Mouse (Mus musculus): ENCODE measurements around the gene 4930544D05Rik. TPM values are rescaled to one million over a fixed set of nuclear protein-coding genes. Genes with fewer than 3 reads are reported as not detected.

Gene 4930544D05Rik
- polyA plus RNA-seq, 1 experiment from 2014 or later, result not detected

DNA sequence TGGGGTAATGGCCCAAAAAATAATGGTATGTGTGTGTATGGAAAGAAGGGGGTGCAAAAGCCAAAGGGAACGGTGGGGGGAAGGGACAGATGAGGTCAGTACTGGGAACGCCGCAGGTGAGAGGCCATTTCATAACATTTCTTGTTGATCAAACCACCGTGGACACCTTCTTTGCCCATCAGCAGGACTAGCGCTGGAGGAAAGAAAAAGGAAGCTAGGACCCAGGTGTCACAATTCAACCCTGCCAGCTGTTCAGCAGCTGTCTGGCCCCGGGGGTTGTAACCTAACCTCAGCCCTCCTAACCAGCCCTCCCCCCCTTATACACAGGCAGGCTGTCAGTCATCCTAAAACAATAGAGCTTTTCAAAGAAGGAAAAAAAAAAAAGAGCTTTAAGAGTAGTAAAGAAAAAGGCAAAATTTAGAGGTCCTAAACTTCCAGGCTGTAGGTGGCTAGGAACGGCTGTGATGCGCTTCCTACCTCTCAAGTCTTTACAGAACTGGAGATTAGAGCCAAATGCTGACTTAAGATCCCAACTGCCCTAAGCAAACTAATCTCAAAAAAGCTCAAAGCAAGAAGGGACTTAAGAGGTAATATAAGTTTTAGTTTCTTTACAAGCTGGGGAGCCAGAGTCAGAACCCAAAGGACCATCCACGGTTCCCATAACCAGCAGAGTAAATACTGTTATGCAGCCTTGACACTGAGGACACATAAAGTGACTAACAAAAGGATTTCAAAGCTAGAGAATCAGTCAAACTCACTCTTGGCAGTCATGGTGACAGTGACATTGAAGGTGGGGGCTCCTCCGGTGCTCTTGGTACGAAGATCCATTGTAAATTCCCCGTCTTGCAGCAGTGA, 36.6 kb downstream of the 4930544D05Rik start:
- Histone ChIP-seq H3K4me3 (ENCODE audit: inconsistent target) (peak overlapping the region; percentile 79), H3K36me3 (ENCODE audit: inconsistent target) (peaks cover 24% of the 10 kb centered on the region; the same call in 1 of the 2 replicates), H3K79me2 (ENCODE audit: inconsistent target) (peaks cover 68% of the 10 kb centered on the region), H3K27ac (peak overlapping the region; percentile 96)
- 24% methylated on average over 12 of the region's 12 CpGs for WGBS (ENCODE audit: missing documents)

DNA sequence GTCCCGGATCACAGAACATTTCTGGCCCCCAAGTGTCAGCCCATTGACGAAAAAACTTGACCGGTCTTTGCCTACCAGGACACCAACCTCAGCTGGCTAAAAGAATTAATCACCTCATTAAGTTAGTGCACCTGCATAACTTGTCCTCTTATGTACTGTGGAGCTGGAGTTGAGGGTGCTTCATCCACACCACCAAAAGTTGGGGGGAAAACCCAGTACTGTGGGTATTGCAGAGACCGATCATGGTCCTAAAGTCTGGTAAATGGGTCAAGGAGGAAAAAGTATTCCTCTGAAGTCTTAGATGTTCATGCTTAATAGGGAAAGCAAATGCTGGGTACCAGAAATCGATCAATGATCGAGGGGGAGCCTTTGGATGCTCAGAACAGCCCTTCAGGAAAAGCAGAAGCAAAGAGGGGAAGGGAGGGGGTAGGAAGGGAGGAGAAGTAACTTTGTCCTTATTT, 37.3 kb downstream of the 4930544D05Rik start:
- 14% methylated on average over 6 of the region's 6 CpGs for WGBS (ENCODE audit: missing documents)
- Histone ChIP-seq H3K79me2 (ENCODE audit: inconsistent target) (peaks cover 63% of the 10 kb centered on the region), H3K4me3 (ENCODE audit: inconsistent target) (peak overlapping the region; percentile 79), H3K36me3 (ENCODE audit: inconsistent target) (peaks cover 24% of the 10 kb centered on the region; the same call in 1 of the 2 replicates), H3K27ac (peak overlapping the region; percentile 96)

DNA sequence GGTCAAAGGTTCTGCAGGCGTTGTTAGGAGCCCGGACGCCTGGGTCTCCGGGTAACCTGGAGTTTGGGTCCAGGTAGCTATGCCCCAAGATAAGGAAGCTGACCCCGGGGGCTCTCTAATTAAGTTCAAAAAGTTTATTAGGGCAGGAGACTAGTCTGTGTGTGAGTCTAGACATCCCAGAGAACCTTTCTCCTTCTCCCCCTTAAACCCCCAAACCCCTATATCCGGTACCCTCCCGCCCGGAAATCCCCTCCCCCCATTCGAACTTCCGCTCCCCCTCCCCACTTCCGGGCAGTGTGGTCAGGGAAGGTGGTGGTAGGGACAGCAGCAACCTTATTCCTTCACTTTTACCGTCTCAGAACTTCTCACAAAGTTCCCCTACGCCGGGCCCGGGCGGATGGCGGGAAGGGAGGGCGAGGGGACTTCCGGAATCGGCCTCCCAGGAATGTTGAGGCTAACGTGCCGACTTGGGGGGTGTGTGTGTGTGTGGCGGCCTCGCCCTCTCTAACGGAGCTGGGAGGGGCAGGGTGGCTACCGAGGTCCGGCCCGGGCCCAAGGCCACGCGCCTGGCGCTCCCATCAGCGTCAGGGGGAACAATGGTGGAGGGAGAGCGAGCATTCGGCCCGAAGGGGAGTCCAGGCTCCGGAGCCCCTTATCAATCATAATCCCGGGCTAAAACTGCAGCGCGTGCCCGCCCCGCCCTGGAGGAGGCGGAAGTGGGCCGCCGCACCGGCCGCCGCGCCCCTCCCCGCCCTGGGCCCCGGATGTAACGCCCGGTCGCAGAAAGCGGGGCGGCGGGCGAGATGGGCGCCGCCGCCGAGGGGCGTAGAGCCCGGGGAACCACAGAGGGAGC, 37.9 kb downstream of the 4930544D05Rik start:
- Histone ChIP-seq H3K79me2 (ENCODE audit: inconsistent target) (peaks cover 56% of the 10 kb centered on the region), H3K27ac (peak overlapping the region; percentile 96), H3K4me3 (ENCODE audit: inconsistent target) (peak overlapping the region; percentile 79), H3K36me3 (ENCODE audit: inconsistent target) (peaks cover 24% of the 10 kb centered on the region; the same call in 1 of the 2 replicates)
- WGBS (ENCODE audit: missing documents), result under 1% methylated on average over 51 of the region's 63 CpGs

DNA sequence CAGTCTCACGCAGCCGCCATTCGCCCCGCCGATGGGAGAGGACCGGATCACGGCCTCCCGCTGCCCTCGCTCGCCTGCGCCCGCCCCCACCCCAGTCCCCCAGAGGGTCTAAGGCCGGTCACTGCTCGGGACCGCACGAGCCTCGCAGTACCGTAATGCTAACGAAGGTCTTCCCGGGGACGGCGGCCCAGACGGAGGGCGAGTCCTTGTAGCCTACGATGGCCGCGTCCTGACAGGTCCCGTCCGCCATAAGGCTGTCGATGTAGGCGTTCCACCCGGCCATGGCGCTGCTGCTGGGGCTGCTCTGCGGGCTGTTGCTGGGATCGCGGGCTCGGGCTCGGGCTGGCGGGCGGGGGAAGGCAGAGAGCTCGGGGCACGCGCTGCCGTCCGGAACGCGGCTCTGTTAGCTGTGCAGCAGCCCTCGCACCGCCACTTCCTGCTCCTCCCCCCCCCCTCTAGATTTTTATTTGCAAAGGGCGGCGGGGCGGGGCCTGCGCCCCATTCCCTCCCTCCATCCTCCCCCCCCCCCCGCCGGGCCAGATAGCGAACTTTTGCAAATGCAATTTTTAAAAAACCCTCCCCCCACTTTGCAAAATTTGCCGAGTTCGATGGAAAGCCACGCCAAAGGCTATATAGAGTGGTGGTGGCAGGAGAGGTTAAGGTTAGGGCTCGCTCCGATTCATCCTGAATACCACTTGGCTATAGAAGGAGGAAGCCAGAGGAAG, 38.7 kb downstream of the 4930544D05Rik start, which contains the start of gene Pfn1:
TSS of gene Pfn1 (minus strand) at position 447 of the 725 bp plus-strand sequence.
- peaks cover 48% of the 10 kb centered on the region for H3K79me2 ChIP-seq (ENCODE audit: inconsistent target)
- under 1% methylated on average over 57 of the region's 61 CpGs for WGBS (ENCODE audit: missing documents)
- peaks cover 19% of the 10 kb centered on the region; the same call in 1 of the 2 replicates for H3K36me3 ChIP-seq (ENCODE audit: inconsistent target)
- H3K4me3 ChIP-seq (ENCODE audit: inconsistent target), result peak within 1 kb of the TSS; percentile 79
- H3K27ac ChIP-seq, result peak within 1 kb of the TSS; percentile 96

DNA sequence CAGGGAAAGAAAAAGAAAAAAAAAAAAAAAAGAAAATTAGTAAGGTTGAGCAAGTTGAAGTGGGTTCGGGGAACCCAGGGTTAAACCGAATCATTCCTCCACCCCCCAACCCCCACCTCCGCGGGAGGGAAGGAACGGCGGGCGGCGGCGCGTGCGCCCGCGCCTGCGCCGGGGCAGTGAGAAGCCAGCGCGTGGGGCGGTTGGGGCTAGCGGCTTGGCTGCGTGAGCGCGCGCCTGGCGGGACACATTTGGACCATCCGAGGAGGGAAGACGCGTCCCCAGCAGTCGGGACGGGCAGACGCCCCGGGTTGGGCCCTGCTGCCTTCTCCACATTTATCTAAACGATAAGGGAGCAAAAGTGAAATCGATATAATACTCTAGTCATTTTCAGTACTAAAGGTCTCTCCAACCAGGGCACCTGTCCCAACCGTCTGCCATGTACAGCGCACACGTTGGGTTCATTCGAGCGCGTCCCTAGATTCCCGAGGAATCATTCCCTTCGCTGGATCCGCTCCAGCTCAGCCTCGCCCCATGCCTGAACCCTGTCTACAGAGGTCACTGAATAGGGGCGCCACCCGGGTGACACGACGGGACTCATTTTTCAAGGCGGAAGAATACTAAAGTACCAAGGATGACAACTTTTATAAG, 39.4 kb downstream of the 4930544D05Rik start:
- Histone ChIP-seq H3K36me3 (ENCODE audit: inconsistent target) (peaks cover 12% of the 10 kb centered on the region; the same call in 1 of the 2 replicates), H3K79me2 (ENCODE audit: inconsistent target) (peaks cover 41% of the 10 kb centered on the region), H3K4me3 (ENCODE audit: inconsistent target) (peak overlapping the region; percentile 79), H3K27ac (peak overlapping the region; percentile 96)
- under 1% methylated on average over 45 of the region's 48 CpGs for WGBS (ENCODE audit: missing documents)

DNA sequence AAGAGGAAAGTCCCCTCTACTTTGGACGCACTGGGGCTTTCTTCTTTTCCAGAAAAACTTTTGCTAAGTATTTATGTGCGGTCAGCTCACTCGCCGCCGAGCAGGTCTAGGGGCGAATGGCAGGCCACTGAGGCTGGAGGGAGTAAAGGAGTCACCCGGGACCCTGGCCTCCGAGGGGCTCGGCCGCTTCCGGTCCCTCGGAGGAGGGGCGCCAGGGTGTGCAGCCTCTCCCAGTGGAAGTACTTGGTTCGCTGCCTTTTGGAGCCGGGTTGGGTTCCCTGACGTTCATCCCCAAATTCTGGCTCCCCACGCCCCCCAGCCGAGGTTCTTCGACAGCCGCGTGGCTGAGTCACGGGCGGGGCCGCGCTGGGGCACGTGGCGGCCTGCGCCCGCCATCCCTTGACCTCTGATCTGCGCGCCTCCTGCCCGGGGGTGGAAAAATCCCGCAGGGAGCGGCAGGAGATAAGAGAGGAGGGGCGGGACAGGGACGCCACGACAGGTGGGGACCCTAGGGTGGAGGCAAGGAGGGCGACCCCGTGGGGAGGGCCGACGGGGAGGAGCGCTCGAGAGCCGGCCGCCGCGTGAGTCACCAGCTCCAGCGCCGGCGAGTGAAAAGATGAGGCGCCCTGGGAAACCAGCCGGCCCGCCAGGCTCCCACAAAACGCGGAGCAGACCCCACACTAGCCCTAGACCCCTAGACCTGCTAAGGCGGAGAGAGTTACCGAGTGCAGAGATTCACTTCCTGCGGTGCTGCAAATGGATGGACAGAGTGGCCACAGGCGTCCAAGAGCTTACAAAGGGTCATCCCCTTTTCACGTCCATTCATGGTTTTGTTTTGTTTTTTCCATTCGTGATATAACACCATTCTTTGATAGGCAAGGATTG, 40.2 kb downstream of the 4930544D05Rik start:
- H3K79me2 ChIP-seq (ENCODE audit: inconsistent target), result peaks cover 34% of the 10 kb centered on the region
- peak overlapping the region; percentile 47 for H3K4me3 ChIP-seq (ENCODE audit: inconsistent target)
- H3K27ac ChIP-seq, result peak overlapping the region; percentile 96
- WGBS (ENCODE audit: missing documents), result 4% methylated on average over 61 of the region's 61 CpGs
- H3K36me3 ChIP-seq (ENCODE audit: inconsistent target), result peaks cover 11% of the 10 kb centered on the region; the same call in 1 of the 2 replicates

DNA sequence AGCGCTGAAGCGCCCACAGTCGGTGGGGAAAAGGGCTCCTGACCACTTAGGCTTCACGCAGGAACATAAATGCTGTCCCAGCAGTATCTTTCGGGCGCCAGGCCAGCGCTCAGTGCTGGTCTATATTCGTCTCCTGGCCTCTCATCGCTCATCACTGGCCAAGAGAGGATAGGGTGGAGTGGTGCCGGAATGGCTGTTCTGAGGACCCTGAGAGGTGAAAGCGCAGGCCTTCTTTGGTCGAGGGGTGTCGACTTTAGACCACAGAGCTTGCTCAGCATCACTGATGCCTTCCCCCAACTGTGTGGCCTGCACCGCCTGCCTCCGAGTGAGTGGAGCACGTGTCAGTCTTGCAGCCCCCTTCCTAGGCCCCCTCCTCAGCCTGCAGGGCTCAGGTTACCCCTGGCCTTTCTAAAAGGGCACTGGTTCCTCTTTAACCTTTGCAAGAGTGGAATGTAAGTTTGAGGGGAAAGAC, 40.8 kb downstream of the 4930544D05Rik start:
- WGBS (ENCODE audit: missing documents), result 63% methylated on average over 16 of the region's 16 CpGs
- Histone ChIP-seq H3K36me3 (ENCODE audit: inconsistent target) (peaks cover 11% of the 10 kb centered on the region; the same call in 1 of the 2 replicates), H3K27ac (peak overlapping the region; percentile 96), H3K79me2 (ENCODE audit: inconsistent target) (peaks cover 27% of the 10 kb centered on the region), H3K4me3 (ENCODE audit: inconsistent target) (peak overlapping the region; percentile 47)

DNA sequence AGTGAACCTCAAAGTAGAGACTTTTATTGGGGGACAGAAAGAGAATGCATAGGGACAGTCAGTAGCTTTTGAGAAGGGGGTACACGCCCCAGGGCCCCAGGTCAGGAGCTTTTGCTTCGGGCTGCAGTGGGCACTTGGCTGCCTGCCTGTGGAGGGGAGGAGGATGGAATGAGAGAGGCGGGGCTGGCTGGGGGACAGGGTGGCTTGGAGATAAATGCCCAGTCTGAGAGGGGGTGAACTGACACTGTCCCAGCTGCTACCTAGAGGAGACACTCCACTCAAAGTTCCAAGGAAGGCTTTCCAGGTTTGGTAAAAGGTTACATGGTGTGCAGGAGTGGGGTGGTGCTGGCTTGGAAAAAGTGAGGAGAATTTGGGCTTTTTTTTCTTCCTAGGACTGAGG, 41.3 kb downstream of the 4930544D05Rik start, which contains the start of gene Eno3:
TSS of gene Eno3 (plus strand) at position 239 of the 400 bp plus-strand sequence.
- peak within 1 kb of the TSS; percentile 47 for H3K4me3 ChIP-seq (ENCODE audit: inconsistent target)
- peaks cover 9% of the 10 kb centered on the region; the same call in 1 of the 2 replicates for H3K36me3 ChIP-seq (ENCODE audit: inconsistent target)
- WGBS (ENCODE audit: missing documents), result 75% methylated on average over 3 of the region's 3 CpGs
- H3K27ac ChIP-seq, result peak within 1 kb of the TSS; percentile 96
- H3K79me2 ChIP-seq (ENCODE audit: inconsistent target), result peaks cover 22% of the 10 kb centered on the region

DNA sequence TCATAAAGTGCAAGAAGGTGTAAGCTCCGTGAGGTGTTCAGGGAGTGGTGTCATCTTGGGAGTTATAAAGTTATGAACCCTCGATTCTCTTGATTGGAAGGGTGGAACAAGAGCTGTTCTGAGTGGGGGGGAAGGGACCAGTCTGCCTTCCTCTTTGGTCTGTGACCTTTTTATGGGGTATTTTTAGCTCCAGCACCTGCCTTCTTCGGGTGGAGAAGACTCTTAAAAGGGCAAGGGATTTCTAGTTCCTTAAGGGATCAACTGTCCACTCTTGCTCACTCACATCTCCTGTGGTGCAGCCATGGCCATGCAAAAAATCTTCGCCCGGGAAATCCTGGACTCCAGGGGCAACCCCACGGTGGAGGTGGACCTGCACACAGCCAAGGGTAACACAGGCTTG, 41.9 kb downstream of the 4930544D05Rik start:
- Histone ChIP-seq H3K79me2 (ENCODE audit: inconsistent target) (peaks cover 16% of the 10 kb centered on the region), H3K36me3 (ENCODE audit: inconsistent target) (peaks cover 3% of the 10 kb centered on the region; the same call in 1 of the 2 replicates), H3K4me3 (ENCODE audit: inconsistent target) (no peak overlapping the region), H3K27ac (no peak overlapping the region)
- WGBS (ENCODE audit: missing documents), result 76% methylated on average over 6 of the region's 6 CpGs

DNA sequence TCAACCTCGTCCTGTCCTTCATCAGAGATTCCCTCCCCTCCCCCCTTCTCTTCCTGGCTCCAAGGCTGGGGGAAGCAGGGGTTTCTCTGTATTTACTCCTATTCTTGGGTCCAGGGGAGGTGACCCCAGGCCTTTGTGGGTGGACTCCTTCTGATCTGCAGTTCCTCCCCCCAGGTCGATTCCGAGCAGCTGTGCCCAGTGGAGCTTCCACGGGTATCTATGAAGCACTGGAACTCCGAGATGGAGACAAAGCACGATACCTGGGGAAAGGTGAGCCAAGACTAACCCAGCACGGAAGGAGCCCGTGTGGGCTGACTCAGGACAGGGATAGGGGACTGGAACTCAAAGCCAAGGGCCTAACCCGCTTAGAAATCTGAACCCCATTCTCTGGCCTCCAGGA, 42.3 kb downstream of the 4930544D05Rik start:
- Histone ChIP-seq H3K4me3 (ENCODE audit: inconsistent target) (no peak overlapping the region), H3K27ac (no peak overlapping the region), H3K79me2 (ENCODE audit: inconsistent target) (peaks cover 12% of the 10 kb centered on the region), H3K36me3 (ENCODE audit: inconsistent target) (peaks cover 2% of the 10 kb centered on the region; the same call in 1 of the 2 replicates)
- 93% methylated on average over 9 of the region's 9 CpGs for WGBS (ENCODE audit: missing documents)

DNA sequence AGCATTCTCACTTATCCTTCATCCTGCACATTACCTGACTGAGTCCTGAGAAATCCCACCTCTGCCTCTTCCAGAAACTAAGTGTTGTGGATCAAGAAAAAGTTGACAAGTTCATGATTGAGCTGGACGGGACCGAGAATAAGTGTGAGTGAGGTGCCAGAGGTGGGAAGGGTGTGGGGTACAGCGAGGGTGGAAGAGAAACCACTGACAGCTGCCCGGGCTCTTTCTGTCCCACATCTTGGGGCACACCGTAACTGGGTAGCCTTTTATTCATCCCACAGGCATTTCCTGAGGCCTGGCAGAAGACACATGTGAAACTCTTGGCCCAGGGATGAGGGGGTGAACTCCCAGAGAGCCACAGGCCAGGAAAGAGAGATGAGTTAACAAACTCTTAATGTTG, 42.9 kb downstream of the 4930544D05Rik start:
- WGBS (ENCODE audit: missing documents), result 86% methylated on average over 5 of the region's 5 CpGs
- Histone ChIP-seq H3K27ac (no peak overlapping the region), H3K36me3 (ENCODE audit: inconsistent target) (peaks cover 6% of the 10 kb centered on the region; the same call in 1 of the 2 replicates), H3K79me2 (ENCODE audit: inconsistent target) (peaks cover 7% of the 10 kb centered on the region), H3K4me3 (ENCODE audit: inconsistent target) (no peak overlapping the region)

DNA sequence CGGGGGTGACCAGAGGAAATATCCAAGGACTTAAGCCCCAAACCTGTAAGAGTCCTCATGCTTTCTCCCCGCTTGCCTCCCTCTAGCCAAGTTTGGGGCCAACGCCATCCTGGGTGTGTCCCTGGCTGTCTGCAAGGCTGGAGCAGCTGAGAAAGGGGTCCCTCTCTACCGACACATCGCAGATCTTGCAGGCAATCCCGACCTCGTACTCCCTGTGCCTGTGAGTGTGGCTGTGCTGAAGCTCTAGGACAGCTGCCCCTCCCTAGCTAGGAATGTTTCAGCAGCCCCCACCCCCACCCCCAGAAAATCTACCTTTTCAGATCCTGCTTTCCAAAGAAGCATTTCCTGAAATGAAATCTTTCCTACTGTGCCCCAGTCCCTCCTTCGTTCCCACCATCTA, 43.3 kb downstream of the 4930544D05Rik start:
- Histone ChIP-seq H3K4me3 (ENCODE audit: inconsistent target) (no peak overlapping the region), H3K79me2 (ENCODE audit: inconsistent target) (peaks cover 3% of the 10 kb centered on the region; the same call in 1 of the 2 replicates)
- WGBS (ENCODE audit: missing documents), result 96% methylated on average over 8 of the region's 8 CpGs

More for the DNA sequence above, 43.3 kb downstream of the 4930544D05Rik start:
- peaks cover 8% of the 10 kb centered on the region; the same call in 1 of the 2 replicates for H3K36me3 ChIP-seq (ENCODE audit: inconsistent target)
- H3K27ac ChIP-seq, result no peak overlapping the region
